Mouse (Mus musculus) lung, embryonic 14.5 days (tissue): ENCODE data around the gene Has3. TPM values are rescaled to one million over a fixed set of nuclear protein-coding genes. Genes with fewer than 3 reads are reported as not detected.
A peak's percentile ranks its signal among the peaks of the same experiment; 100 is the strongest.

Experiments used
- ATAC-seq: fragments of 200-750 bp; cut with Nextera tagmentation; 2 replicates; pipeline ENCODE4 v1.8.0; 2017; ENCODE audit warnings: mild to moderate bottlenecking, moderate TSS enrichment, moderate library complexity; ENCODE audit not compliant: insufficient read depth
- DNase-seq: peaks from one replicate; pipeline ENCODE4 v3.0.0-alpha.2; 2015
- H3K27ac ChIP-seq: fragments of 300-500 bp; sonication (generic); 2 replicates; pipeline ENCODE4 v1.5.1; 2014; ENCODE audit warnings: low read depth, mild to moderate bottlenecking, moderate library complexity
- H3K27me3 ChIP-seq: fragments of 300-500 bp; sonication (generic); 2 replicates; pipeline ENCODE4 v1.6.1; 2014; ENCODE audit warnings: low read length, control low read depth; ENCODE audit not compliant: insufficient read depth
- H3K36me3 ChIP-seq: fragments of 300-500 bp; sonication (generic); 2 replicates; pipeline ENCODE4 v1.6.1; 2014; ENCODE audit warnings: control low read depth; ENCODE audit not compliant: insufficient read depth
- H3K4me1 ChIP-seq: fragments of 300-500 bp; sonication (generic); 2 replicates; pipeline ENCODE4 v1.6.1; 2014; ENCODE audit warnings: antibody characterized with exemption, control low read depth; ENCODE audit not compliant: insufficient read depth
- H3K4me2 ChIP-seq: fragments of 300-500 bp; sonication (generic); 2 replicates; pipeline ENCODE4 v1.6.1; 2014; ENCODE audit warnings: mild to moderate bottlenecking
- H3K4me3 ChIP-seq: fragments of 300-500 bp; sonication (generic); 2 replicates; pipeline ENCODE4 v1.5.1; 2014; ENCODE audit warnings: low read depth, low read length
- H3K9ac ChIP-seq: fragments of 300-500 bp; sonication (generic); 2 replicates; pipeline ENCODE4 v1.6.1; 2014
- H3K9me3 ChIP-seq: fragments of 300-500 bp; sonication (generic); 2 replicates; pipeline ENCODE4 v1.6.1; 2016; ENCODE audit warnings: low read depth, low read length, control low read depth
- CTCF ChIP-seq: IDR thresholded peaks from 2 replicates; pipeline ENCODE4 v1.5.1; 2016; ENCODE audit warnings: antibody characterized with exemption, low read depth
- WGBS: fragments of 180-500 bp; shearing (Covaris S2); extraction: QIAGEN DNeasy Blood & Tissue Kit; methylation state at CpG from one replicate; pipeline ENCODE4 v1.1.7; 2014; 5-methylcytosine and 5-hydroxymethylcytosine counted together
- polyA plus RNA-seq: library from polyadenylated mRNA; unstranded; fragments of >200 nt; fragmentation: Nextera tagmentation; extraction: Ambion mirVana; gene quantifications from 2 replicates; pipeline ENCODE4 v1.2.1, GENCODE M21; 2014

Has3 gene
- polyA plus RNA-seq, 1 experiment from 2014 or later = 0.28 TPM

- Histone ChIP-seq H3K36me3 (no peaks in the 10 kb centered on the region), H3K4me3 (no peak overlapping the region), H3K27me3 (no peaks in the 10 kb centered on the region), H3K9me3 (no peaks in the 10 kb centered on the region), H3K9ac (no peak overlapping the region), H3K4me2 (no peak overlapping the region), H3K4me1 (no peaks in the 10 kb centered on the region), H3K27ac (peak overlapping the region; percentile 3; the same call in 1 of the 2 replicates)
- WGBS = 47% methylated on average over 11 of the region's 11 CpGs
- ATAC-seq (no peak), DNase-seq (no peak)
- TF ChIP-seq CTCF = no peak
These were observed 30.6 kb upstream of the Has3 start for GRCm38 (mm10) chr8:106839209-106840001.

- WGBS = 72% methylated on average over 10 of the region's 10 CpGs
- Histone ChIP-seq H3K4me2 (no peak overlapping the region), H3K27me3 (no peaks in the 10 kb centered on the region), H3K27ac (no peak overlapping the region), H3K4me1 (no peaks in the 10 kb centered on the region), H3K4me3 (no peak overlapping the region), H3K9me3 (no peaks in the 10 kb centered on the region), H3K9ac (no peak overlapping the region), H3K36me3 (0 out of 2 replicates have a peak, but pooled peaks cover 7% of the 10 kb centered on the region)
- ATAC-seq = no peak
- DNase-seq = no peak
- no peak for TF ChIP-seq CTCF
These were observed 20.0 kb upstream of the Has3 start for GRCm38 (mm10) chr8:106850034-106850433.

- ATAC-seq = no peak
- no peak for DNase-seq
- no peak overlapping the region for H3K4me2 ChIP-seq
- no peaks in the 10 kb centered on the region for H3K4me1 ChIP-seq
- 39% methylated on average over 8 of the region's 8 CpGs for WGBS
- TF ChIP-seq CTCF = no peak
- no peaks in the 10 kb centered on the region for H3K9me3 ChIP-seq
- no peak overlapping the region for H3K27ac ChIP-seq
- H3K36me3 ChIP-seq = 0 out of 2 replicates have a peak, but pooled peaks cover 7% of the 10 kb centered on the region
- no peak overlapping the region for H3K4me3 ChIP-seq
- H3K27me3 ChIP-seq = no peaks in the 10 kb centered on the region
- no peak overlapping the region for H3K9ac ChIP-seq
These were observed 15.4 kb upstream of the Has3 start for GRCm38 (mm10) chr8:106854534-106855241.

GRCm38 (mm10) chr8:106855242-106855562, 14.8 kb upstream of the Has3 start:
- 0 out of 2 replicates have a peak, but pooled peaks cover 4% of the 10 kb centered on the region for H3K36me3 ChIP-seq
- H3K4me2 ChIP-seq = no peak overlapping the region
- H3K9me3 ChIP-seq = no peaks in the 10 kb centered on the region
- TF ChIP-seq CTCF = no peak
- ATAC-seq (no peak), DNase-seq (no peak)
- no peak overlapping the region for H3K9ac ChIP-seq
- no peaks in the 10 kb centered on the region for H3K27me3 ChIP-seq
- H3K4me3 ChIP-seq = no peak overlapping the region
- no peaks in the 10 kb centered on the region for H3K4me1 ChIP-seq
- no peak overlapping the region for H3K27ac ChIP-seq
- WGBS = 75% methylated on average over 3 of the region's 3 CpGs

- Histone ChIP-seq H3K4me1 (no peaks in the 10 kb centered on the region), H3K9me3 (no peaks in the 10 kb centered on the region), H3K27me3 (no peaks in the 10 kb centered on the region), H3K4me2 (no peak overlapping the region), H3K36me3 (no peaks in the 10 kb centered on the region), H3K27ac (no peak overlapping the region), H3K4me3 (no peak overlapping the region), H3K9ac (no peak overlapping the region)
- DNase-seq = peak; percentile 30
- WGBS = 72% methylated on average over 10 of the region's 10 CpGs
- no peak for TF ChIP-seq CTCF
- no peak for ATAC-seq
These were observed 7.2 kb upstream of the Has3 start for GRCm38 (mm10) chr8:106862845-106863244.

GRCm38 (mm10) chr8:106865354-106865753, 4.7 kb upstream of the Has3 start:
- Histone ChIP-seq H3K9me3 (no peaks in the 10 kb centered on the region), H3K36me3 (no peaks in the 10 kb centered on the region), H3K9ac (no peak overlapping the region), H3K4me2 (no peak overlapping the region), H3K27ac (no peak overlapping the region), H3K4me3 (no peak overlapping the region), H3K27me3 (peaks cover 12% of the 10 kb centered on the region), H3K4me1 (0 out of 2 replicates have a peak, but pooled peaks cover 3% of the 10 kb centered on the region)
- ATAC-seq (no peak), DNase-seq (no peak)
- WGBS = 75% methylated on average over 9 of the region's 9 CpGs
- no peak for TF ChIP-seq CTCF

- WGBS = under 1% methylated on average over 58 of the region's 63 CpGs
- peaks cover 13% of the 10 kb centered on the region for H3K4me1 ChIP-seq
- ATAC-seq (peak; percentile 71), DNase-seq (peak; percentile 72)
- peaks cover 5% of the 10 kb centered on the region for H3K36me3 ChIP-seq
- H3K4me2 ChIP-seq = peak overlapping the region; percentile 99
- no peak overlapping the region for H3K27ac ChIP-seq
- peaks cover 39% of the 10 kb centered on the region for H3K27me3 ChIP-seq
- H3K4me3 ChIP-seq = peak overlapping the region; percentile 55
- TF ChIP-seq CTCF = peak; percentile 32; the same call in 1 of the 2 replicates
- H3K9me3 ChIP-seq = no peaks in the 10 kb centered on the region
- peak overlapping the region; percentile 57 for H3K9ac ChIP-seq
These were observed 690 bp downstream of the Has3 start for GRCm38 (mm10) chr8:106870537-106871327.
